Mouse (Mus musculus): Measurements from ENCODE around the gene 1700024B05Rik.
"Not testable (repeated sequence)": the region's sequence is repeated elsewhere in the genome, so short reads cannot be mapped to it uniquely, and the experiment has no call there.

The 1700024B05Rik gene

GRCm38 (mm10) chr14:41943695-41944094 is at the start of gene 1700024B05Rik:
TSS of gene 1700024B05Rik (plus strand) at chr14:41943995.
- DNase-seq (ENCODE audit: low read depth, low spot score): not testable (repeated sequence)

GRCm38 (mm10) chr14:41907190-41907589 is 36.6 kb upstream of the 1700024B05Rik start, which contains the start of gene Gm7980:
TSS of gene Gm7980 (minus strand) at chr14:41907290.
- not testable (repeated sequence) for DNase-seq (ENCODE audit: low read depth, low spot score)

GRCm38 (mm10) chr14:41924649-41925048 is 19.1 kb upstream of the 1700024B05Rik start, which contains the start of gene 1700049E17Rik1:
TSS of gene 1700049E17Rik1 (plus strand) at chr14:41924949.
- DNase-seq (ENCODE audit: low read depth, low spot score): not testable (repeated sequence)

- not testable (repeated sequence) for DNase-seq (ENCODE audit: low read depth, low spot score)
These were observed 20.3 kb downstream of the 1700024B05Rik start for GRCm38 (mm10) chr14:41964095-41964494.

- DNase-seq (ENCODE audit: low read depth, low spot score): not testable (repeated sequence)
These were observed 24.0 kb downstream of the 1700024B05Rik start, which contains the start of gene Gm6401 for GRCm38 (mm10) chr14:41967827-41968226. TSS of gene Gm6401 (minus strand) at chr14:41967927.

- not testable (repeated sequence) for DNase-seq (ENCODE audit: low read depth, low spot score)
These were observed 24.8 kb downstream of the 1700024B05Rik start for GRCm38 (mm10) chr14:41968596-41968995.

- not testable (repeated sequence) for DNase-seq (ENCODE audit: low read depth, low spot score)
These were observed 39.4 kb downstream of the 1700024B05Rik start, which contains the start of gene Gm3543 for GRCm38 (mm10) chr14:41983225-41983624. TSS of gene Gm3543 (minus strand) at chr14:41983325.
